Mouse (Mus musculus): Measurements from ENCODE around the gene Abhd17b.

- no peak for TF ChIP-seq CTCF (IDR thresholded peaks at IDR 0.05; ENCODE audit: insufficient read depth, low read length)
- no peak for TF ChIP-seq POLR2A (IDR thresholded peaks at IDR 0.05; ENCODE audit: borderline replicate concordance, extremely low read depth, low read depth, low read length)
Measured at GRCm38 (mm10) chr19:21728342-21728741, 75.4 kb downstream of the Abhd17b start.
